Mouse (Mus musculus): ENCODE results near the gene Agbl5.

DNA sequence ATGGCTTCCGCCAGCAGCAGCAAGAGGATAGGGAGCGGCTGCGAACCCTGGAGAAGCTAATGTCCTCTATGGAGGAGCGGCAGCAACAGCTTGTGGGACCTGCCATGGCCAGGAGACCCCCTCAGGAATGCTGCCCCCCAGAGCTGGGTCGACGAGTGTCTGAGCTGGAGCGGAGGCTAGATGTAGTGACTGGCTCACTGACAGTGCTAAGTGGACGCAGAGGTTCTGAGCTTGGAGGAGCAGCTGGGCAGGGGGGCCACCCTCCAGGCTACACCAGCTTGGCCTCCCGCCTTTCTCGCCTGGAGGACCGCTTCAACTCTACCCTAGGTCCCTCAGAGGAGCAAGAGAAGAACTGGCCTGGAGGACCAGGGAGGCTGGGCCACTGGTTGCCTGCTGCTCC lies 28.9 kb downstream of the Agbl5 start:
- TF ChIP-seq FLI1 (IDR thresholded peaks at IDR 0.05; ENCODE audit: low read length) (no peak), GATA1 (IDR thresholded peaks at IDR 0.05; ENCODE audit: borderline replicate concordance, low read length) (no peak)
